Mouse (Mus musculus) urinary bladder, adult 2 months (tissue): ENCODE measurements around the gene Psmb2. TPM values are rescaled to one million over a fixed set of nuclear protein-coding genes. Genes with fewer than 3 reads are reported as not detected.

ENCODE experiments used
- DNase-seq: peaks from one replicate; pipeline ENCODE4 v3.0.0; 2022; ENCODE audit warnings: low spot score
- polyA plus RNA-seq: library from polyadenylated mRNA; depleted of rRNA; stranded (reverse); fragments of >200 nt; gene quantifications from 2 replicates; pipeline ENCODE4 v1.2.3, GENCODE M21; 2012; rRNA removed

Gene Psmb2
- polyA plus RNA-seq, result 174 and 200 TPM in 2 replicates

DNA sequence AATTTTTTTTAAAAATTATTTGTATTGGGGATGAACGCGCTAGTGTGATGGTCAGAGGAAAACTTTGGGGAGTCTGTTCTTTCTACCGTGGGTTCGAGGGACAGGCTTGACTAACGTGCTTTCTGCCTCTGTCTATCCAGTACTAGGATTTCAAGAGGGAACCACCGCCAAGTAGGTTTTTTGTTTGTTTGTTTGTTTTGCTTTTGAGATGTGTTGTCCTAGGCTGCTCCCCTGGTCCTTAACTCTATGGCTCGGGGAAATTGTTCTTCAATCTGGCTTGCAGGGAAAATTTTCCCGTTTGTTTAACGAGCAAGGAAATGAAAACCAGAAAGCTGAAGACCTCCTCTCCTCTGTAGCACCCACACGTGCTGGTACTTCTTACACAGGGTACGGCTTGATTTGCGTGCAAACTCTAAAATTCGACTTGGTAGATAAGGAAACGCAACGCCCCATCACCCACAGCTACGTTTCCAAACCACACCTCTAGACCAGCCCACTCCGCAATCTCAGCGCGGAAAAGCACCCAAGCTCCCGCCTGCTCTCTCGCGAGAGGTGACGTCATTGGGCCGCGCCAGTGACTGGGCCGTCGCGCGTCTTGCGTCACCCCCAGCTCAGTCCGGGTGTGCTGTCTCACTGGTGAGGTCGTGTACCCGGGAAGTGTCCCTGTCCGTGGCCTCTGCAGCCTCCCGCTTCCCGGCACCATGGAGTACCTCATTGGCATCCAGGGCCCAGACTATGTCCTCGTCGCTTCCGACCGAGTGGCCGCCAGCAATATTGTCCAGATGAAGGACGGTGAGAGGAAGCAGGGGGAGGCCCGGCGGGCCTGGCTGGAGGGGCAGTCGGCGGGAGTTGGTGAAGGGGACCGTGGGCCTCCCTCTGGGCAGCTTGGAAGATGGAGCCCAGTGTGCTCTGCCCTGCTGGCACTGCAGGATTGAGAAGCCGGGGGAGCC is at the start of gene Psmb2:
TSS of gene Psmb2 (plus strand) at position 577 of the 950 bp plus-strand sequence.
- peak; percentile 100 for DNase-seq

DNA sequence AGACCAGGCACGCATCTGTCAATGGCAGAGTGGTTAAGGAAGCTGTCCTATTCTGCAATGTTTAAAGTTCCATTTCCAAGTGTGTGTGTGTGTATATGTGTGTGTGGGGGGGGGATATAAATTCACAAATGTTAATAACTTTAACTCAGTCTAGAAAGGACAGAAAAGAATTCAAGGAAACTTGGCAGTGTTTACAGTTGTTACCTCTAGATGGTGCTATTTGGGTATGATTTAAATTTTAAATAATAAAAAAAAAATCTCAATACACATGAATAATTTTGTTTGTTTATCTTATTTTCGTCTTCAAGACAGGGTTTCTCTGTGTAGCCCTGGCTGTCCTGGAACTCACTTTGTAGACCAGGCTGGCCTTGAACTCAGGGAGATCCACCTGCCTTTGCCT is 45.5 kb upstream of the Psmb2 start:
- no peak for DNase-seq

DNA sequence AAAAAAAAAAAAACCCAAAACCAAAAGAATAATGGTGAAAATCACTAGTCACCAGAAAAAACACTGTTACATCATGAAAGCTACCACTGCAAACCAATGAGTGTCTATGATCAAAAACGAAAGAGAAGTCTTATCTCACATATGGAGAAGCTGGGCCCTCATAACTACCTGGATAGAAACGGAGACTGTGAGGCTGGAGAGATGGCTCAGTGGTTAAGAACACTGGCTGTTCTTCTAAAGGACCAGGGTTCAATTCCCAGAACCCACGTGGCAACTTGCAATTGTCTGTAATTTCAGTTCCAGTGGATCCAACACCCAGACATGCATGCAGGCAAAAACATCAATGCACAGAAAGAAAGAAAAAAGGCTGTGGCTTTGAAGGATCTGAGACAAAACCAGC is 44.8 kb upstream of the Psmb2 start:
- DNase-seq, result no peak

DNA sequence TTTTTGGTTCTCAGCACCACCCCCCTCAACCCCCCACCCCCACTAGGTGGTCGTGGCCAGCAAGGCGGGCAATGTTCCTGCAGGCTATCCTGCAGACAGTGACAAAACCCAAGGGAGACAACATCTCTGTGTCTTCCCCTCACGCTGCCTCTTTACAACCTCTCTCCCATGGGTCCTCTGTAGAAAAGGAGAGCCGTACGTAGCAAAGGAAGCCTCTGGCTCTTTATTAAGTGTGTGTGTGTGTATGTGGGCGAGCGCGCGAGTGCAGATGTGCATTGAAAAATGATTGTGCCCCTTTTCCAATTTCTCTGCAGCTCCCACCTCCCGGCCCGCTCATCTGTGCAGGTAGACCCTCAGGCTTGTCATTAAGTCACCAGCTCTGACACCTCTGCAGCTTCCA is 41.1 kb upstream of the Psmb2 start:
- no peak for DNase-seq

DNA sequence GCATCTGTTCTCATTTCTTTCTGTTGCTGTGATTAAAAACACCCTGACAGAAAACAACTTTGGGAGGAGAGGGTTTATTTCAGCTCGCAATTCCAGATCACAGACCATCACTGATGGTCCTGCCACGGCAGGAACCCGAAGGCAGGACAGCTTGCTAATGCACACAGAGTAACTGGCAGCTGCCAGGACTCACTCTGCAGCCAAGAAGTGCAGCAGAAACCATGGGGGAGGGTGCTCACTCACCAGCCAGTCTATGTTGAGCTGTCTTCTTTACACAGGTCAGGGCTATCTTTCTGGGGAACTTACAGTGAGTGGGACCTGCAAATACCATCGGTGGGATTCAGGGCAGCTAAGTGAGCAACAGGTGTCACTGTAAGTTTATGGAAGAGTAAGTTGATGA is 40.0 kb upstream of the Psmb2 start:
- no peak for DNase-seq

DNA sequence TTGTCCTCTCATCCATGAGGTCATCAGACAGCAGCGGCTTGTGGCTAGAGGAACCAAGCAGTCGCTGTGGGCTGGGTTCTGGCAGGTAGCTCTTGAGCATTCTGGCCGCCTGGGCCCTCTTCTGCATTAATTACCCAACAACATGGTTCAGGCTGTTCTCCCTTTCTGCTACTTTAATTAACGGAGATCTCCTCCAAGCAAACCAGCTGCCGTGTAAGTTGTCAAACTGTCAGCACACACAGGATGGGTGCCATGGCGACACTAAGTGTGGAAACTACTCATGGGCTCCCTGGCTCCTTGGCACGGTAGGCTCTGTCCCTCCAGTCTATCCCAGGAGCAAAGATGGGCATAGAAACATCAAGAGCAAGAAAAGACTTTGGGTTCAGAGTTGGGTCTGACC is 38.1 kb upstream of the Psmb2 start:
- no peak for DNase-seq

DNA sequence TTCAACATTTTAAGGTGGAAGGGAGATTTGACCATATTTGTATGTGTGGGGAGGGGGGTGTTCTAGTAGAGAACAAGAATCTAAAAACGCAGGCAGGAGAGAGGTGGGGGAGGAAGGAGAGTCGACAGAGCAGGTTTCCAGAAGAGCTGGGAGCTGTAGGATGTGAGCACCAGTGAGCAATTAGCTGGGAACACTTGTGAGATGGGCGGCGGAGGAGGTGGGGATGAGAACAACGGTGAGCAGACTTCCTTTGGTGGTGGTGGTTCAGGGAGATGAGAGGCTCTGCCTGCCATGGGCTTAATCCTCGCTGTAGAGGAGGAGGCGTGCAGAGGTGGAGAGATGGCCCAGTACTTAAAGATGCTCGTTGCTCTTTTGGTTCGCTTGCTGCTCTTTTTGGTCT is 35.5 kb upstream of the Psmb2 start:
- DNase-seq, result no peak

DNA sequence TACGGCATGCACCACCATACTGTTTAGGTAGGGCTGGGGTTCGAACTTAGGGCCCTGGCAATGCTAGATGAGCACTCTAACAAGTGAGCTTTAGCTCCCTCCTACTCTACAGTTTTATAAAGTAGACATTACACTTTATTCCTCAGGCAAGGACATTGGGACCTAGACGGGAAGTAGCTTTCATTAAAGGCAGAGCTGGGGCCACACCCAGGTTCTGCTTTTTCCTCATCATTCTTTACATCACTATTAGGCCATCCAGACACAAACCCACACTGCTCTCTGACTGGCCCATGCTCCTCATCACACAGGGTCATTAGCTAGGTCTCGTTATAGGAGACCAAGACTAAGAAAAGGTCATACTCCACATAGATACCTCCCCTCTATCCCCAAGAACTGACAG is 33.6 kb upstream of the Psmb2 start:
- DNase-seq, result no peak

DNA sequence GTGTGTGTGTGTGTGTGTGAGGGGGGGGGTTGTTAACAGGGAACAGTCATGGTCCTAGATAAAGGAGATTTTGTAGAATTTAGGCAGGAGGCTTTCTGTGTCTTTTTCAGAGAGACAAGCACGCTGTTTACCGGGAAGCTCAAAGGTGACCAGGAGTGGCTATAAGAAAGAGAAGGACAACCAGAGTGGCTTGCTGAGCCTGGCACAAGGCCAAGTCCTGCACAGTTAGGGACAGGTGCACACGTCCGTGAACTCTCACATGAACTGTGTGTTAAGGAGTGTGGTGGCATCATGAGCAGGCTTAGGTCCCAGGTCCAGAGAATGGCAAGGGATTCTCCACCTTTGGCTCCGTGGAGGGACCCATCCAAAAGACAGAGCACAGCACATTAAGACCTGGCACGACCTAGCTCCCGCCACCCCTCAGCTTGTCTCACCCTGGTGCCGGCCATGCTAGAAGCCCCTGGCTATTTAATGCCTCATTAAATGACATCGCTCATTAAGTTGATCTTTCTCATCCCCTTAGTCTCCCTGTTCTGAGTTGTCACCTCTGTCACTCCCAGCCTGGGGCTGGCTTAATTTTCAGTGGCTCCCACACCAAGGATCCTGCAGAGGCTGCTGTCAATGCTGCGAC is 33.0 kb upstream of the Psmb2 start:
- no peak for DNase-seq

DNA sequence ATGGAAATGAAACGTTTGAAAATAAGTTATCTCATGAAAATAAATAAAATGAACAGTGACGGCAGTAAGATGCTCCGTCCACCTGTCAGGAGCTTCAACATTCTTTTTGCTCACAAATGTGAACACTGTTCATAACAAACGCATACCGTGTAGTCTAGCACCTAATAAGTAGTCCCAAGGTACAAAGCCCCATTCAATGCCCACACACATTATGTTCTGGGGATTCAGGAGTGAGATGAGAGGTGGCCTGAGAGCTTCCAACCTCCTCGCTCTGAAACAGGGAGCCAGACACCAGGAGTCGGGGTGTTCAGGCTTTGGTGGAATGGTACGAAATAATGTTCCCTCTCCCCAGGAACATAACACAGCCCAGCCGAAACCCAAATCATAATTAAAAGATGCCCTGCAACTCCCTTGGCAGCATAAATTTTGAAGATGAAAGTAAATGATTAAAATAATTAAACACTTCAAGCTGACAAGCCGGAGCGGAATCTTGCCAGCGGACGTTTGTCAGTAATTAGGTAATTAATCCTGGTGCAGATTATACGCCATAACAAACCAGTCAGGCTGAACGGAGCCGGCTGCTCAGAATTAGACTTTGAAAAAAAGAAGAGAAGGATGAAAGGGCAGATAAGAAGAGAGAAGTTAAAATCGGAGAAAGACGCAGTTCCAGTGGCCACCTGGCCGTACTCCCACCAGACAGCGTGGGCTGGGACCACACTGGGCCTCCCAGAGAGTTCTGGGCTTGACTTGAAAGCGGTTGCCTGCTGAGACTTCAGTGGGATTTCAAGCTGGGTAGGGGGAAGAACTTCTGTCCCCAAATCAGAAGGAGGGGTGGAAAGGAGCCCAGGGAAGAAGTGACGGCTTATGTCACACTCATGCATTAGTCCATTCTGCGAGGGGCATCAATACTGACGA is 29.2 kb upstream of the Psmb2 start:
- no peak for DNase-seq

DNA sequence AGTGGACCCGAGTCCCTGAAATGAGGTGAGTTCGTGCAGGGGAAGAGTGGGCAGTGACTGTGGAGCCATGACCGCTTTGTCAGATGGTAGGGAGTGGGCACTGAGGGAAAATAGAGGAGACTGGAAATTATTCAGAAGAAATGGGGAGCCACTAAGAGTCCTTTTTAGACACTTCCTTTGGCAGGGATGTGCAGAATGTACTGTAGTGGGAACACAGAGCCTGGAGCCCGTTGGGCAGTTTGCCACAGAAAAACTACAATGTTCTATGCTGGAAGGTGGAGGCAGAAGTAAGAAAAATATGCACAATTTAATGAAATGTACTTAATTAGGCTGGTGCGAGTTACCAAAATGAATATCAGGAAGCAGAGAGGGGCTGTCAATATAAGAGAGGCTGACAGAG is 24.3 kb upstream of the Psmb2 start:
- DNase-seq, result no peak

DNA sequence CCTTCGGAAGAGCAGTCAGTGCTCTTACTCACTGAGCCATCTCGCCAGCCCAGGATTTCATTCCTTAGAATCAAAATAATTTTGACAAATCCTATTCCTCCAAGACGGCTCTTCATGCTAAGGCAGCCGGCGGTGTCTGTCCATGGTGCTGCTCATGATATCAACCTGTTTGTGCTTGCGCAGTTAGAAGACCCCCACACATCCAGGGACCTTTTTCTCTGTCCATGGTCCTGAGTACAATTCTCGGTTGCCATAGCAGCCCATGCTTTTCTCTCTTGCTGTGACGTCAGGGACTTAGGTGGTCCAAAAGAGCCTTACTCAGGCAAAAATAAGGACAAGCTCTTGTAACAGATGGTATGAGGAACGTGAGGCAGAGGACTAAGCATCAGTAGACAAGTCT is 22.1 kb upstream of the Psmb2 start:
- no peak for DNase-seq

DNA sequence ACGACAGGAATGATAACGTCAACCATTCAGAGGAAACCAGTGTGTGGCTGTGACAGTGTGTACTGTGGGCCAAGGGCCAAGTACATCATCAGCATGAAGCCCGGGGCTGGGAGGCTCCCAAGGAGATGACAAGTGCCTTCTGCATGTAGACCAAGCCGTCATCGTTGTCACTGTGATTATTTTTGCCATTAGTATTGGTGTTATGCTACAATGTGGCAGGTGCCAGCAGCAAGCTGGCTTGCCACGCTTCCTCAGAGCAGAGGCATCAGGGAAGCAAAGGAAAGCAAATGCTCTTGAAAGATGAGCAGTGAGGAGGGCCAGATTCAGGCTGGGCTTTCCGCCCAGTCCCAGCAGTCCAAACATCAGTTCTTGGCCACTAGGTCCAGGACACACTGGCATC is 16.2 kb upstream of the Psmb2 start:
- no peak for DNase-seq

DNA sequence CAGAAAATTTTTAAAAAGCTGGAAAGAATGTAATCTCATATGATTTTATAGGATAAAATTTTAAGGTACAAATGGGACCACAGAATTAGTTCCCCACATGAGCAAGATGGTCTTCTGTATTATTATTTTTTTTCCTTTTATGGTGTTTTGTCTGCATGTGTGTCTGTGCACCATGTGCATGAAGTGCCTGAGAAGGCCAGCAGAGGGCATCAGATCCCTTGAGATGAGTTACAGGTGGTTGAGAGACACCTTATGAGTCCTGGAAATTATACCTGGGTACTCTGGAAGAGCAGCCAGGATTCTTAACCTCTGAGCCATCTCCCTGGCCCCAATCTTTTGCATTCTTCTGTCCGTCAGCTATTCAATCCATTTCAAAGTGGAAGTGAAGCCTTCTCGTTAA is 10.4 kb upstream of the Psmb2 start:
- DNase-seq, result no peak

DNA sequence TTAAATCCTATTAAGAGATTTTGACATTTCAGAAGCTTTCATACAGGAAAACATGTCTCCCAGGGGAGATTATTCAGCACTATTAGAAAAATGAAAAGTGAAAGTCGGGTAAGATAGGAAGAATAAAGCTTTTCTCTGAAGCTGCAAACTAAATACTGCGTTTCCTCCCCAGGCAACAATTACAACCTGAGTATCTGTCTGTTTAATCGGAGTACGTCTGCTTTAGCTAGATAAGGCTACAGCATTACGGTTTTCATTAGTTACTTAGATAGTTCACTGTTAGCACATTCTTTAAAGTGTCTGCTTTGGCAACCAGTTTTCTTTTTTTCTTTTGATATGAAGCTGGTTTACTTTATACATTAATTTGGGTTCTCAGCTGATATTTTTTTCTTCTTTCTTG is 4.9 kb downstream of the Psmb2 start:
- DNase-seq, result no peak

DNA sequence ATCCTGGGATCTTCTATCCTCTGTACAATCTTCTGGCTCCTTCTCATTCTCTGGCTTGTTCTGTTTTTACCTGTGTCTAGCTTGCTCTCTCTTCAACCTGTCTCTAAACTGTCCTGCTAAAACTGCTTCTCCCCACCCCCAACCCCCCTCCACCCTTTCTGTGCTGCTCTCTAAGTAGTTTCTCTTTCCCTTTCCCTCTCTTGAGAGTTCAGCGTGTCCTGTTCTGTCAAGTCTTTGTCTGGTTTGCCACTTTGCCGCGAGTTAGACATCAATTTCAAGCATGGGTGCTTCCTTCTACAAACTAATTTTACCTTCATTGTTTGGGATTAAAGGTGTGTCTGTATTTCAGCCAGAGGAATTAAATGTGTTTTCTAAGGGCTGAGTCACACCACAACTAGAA is 5.7 kb downstream of the Psmb2 start:
- no peak for DNase-seq

DNA sequence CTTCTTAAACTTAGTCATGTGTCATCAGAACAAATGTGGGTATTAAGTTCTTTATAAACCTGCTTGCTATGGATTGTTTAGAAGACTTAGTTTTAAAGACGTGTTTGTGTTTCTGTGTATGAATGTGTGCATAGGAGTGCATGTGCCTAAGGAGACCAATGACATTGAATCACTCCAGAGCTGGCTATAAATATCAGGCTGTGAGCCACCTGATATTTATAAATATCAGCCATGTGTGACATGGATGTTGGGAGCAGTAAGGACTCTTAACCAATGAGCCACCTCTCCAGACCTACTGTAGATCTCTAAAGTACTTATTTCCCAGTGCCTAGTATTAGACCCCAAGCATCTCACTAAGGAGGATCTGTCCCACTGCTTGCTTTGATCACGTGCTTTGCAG is 12.0 kb downstream of the Psmb2 start:
- no peak for DNase-seq

DNA sequence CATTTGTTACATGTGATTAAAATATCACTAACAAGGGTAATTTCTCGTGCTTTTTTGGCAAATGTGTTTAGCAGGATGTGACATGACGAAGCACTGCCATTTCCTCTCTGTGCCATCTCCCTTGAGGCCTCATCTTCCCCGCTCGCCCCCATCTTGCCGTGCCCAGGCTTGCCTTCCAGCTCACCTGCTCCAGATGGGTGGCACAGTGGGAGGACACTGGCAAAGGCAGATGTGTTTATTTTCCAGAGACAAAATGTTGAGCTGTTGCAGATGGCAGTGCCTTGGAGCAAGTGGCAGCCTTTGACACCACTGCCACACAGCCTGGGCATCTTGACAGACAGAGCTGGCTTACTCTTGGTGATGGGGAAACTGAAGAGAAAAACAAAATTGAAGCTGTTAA is 15.6 kb downstream of the Psmb2 start:
- DNase-seq, result no peak

DNA sequence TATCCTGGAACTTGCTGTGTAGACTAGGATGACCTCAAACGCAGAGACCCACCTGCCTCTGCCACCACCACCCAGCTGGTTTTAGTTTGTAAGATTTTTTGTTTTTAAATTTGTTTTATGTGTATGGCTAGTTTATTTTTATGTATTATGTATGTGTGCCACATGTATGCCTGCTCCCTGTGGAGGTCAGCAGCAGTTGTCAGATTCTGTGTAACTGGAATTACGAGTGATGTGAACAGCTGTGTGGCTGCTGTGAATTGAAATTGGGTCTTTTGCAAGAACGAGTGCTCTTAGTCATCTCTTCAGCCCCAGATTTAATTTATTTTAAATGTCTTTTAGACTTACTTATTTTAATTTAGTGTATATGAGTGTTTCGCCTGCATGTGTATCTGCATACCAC is 19.5 kb downstream of the Psmb2 start:
- no peak for DNase-seq

DNA sequence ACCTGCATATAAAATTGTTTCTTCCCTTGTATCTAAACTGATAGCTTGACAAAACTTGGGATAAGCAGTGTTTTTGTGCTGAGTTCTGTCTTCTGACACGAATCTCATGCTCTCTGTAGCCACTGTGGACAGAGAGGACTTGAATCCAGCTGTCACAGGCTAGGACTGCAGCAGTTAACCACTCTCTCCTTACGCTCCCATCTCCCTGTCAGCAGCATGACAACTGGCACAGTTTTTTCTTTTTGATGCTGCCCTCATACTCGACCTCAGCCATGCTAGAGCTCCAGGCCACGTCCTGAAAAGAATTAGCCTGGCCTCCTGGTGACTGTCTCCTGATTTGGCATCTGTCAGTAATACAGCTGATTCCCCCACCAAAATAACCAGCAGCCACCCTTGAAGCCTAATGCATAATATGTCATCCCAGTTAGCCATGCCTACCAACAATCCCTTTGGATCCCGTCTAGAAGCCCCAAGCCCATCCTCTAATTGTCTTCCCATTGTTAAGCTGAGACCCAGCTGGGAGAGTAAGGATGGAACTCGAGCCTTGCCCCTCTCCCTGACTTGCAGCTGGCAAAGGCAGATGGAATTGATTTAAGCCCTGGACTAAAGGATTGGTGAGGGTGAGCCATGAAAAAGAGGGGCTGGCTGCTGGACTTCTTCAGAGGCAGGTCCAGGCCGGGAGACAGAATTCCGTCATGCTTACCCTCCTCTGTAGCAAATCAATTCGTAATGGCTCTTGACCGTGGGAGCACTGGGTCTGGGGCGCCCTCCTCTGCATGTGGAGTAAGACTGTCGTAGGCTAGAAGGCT is 29.4 kb downstream of the Psmb2 start:
- DNase-seq, result no peak

DNA sequence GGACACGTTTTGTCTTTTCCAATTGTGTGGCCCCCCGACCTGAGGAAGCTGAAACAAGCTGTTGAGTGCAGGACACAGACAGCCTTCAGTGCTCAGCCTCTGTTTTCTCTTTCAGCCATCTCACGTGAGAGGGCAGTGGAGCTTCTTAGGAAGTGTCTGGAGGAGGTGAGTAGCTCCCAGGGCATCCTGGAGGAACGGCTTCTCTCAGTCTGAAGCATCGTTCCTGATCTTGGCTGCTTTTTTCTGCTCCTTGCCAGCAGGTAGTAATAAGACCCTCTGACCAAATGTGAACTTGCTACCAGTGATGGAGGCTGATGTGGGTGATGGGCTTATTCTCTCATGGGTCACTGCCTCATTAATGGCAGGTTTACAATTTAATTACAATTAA is 30.0 kb downstream of the Psmb2 start:
- DNase-seq, result no peak

DNA sequence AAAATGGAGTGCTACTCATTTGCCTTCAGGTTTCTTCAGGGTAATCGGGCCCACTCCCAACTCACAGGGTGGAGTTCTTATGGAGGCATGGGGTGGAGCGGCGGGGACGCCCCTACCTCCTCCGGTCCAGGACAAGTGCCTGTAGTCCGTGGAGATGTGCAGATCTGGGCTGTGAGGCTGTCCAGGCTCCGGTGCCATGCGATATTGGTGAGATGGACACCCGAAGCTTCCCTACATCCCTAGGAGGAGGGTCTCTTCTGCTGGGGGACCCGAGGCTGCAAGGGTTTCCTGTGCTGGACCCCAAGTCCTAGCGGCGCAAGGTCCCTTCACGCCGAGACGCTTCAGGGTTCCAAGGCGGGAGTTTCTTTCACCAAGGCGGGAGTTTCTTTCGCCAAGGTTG is 54.7 kb downstream of the Psmb2 start:
- no peak for DNase-seq
